Mouse (Mus musculus): ENCODE data around the gene Mrvi1.

DNA sequence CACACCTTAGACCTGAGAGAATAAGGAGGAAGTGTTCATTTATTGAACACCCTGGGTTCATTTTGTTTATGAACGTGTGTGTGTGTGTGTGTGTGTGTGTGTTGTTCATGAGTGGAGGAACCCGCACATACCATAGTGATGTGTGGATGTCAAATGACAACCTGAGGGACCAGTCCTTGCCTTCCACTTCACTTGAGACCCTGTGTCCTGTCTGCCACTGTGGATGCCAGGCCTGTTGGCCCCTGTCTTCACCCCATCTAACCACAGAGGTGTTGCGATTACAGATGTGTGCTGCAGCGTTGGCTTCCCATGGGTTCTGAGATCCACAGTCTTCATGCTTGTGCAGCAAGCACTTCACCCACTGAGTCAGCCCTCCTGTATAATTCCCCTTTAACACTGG lies 68.5 kb downstream of the Mrvi1 start:
- TF ChIP-seq POLR2A (IDR thresholded peaks at IDR 0.05; ENCODE audit: insufficient read depth, low read depth, low read length) (no peak), CTCF (IDR thresholded peaks at IDR 0.05; ENCODE audit: insufficient read depth, low read depth, low read length) (no peak)

All from olfactory bulb, adult 2 months (tissue).